Mouse (Mus musculus) G1E (cell line): Measurements from ENCODE around the gene Thap8.

Experiments
- CTCF ChIP-seq: IDR thresholded peaks from 2 replicates; pipeline ENCODE4 v1.5.1; 2012; ENCODE audit warnings: low read depth, low read length, inconsistent platforms, mixed read lengths
- TAL1 ChIP-seq: conservative IDR thresholded peaks from 2 replicates; pipeline ENCODE4 v1.6.1; 2012; ENCODE audit warnings: low read depth, low read length, inconsistent platforms, mixed read lengths

GRCm38 (mm10) chr7:30331887-30332286, 52.0 kb downstream of the Thap8 start:
- TF ChIP-seq CTCF (peak; percentile 75), TAL1 (no peak)
